Mouse (Mus musculus): ENCODE results near the gene Gatad1. TPM values are rescaled to one million over a fixed set of nuclear protein-coding genes. Genes with fewer than 3 reads are reported as not detected.

The Gatad1 gene
- 69.9 and 74.9 TPM in 2 replicates for polyA plus RNA-seq (2014; fragmentation: Nextera tagmentation; extraction: Ambion mirVana)

GRCm38 (mm10) chr5:3657085-3657484, at the start of gene Gatad1:
Gene Gatad1, minus strand, starts transcription at chr5:3657185.
- 81% methylated on average over 5 of the region's 5 CpGs for WGBS
- no peak for ATAC-seq (replicated peaks; ENCODE audit: insufficient number of reproducible peaks, low FRiP score, low TSS enrichment, low read depth)
- no peak within 1 kb of the TSS for H3K27ac ChIP-seq (replicated peaks; ENCODE audit: low read depth, low read length)

DNA sequence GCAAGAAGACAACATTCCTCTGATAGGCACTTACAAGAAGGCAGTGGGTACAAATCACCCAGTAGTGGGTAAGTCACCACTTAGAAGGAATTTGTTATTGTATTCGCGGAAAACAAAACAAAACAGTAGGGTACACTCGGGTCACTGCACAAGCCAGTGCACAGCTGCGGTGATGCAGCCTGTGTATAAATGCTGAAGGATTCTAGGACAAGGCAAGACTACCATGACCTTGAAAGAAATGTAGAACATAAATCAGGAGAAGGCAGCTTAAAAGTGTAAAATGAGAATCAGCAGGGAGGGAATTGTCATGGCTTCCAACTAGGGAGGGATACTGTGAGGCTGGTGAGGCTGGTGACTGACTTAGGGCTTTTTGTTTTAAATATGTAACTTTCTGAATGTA, 45.2 kb upstream of the Gatad1 start:
- no peak overlapping the region for H3K4me3 ChIP-seq (ENCODE audit: low read depth, low read length)
- H3K9ac ChIP-seq (replicated peaks; ENCODE audit: low read length): no peak overlapping the region
- no peaks in the 10 kb centered on the region for H3K4me1 ChIP-seq (ENCODE audit: control insufficient read depth, insufficient read depth, low read length)
- no peak for ATAC-seq (replicated peaks; ENCODE audit: insufficient number of reproducible peaks, low FRiP score, low TSS enrichment, low read depth)
- no peaks in the 10 kb centered on the region for H3K27me3 ChIP-seq (ENCODE audit: control insufficient read depth, insufficient read depth, low read length)
- H3K9me3 ChIP-seq (replicated peaks; ENCODE audit: control insufficient read depth, low read length): no peaks in the 10 kb centered on the region
- DNase-seq (ENCODE audit: low spot score): no peak
- no peak overlapping the region for H3K27ac ChIP-seq (replicated peaks; ENCODE audit: low read depth, low read length)
- WGBS: 88% methylated on average over 4 of the region's 4 CpGs
- no peak overlapping the region for H3K4me2 ChIP-seq (ENCODE audit: low read depth, low read length)
- no peaks in the 10 kb centered on the region; the same call in 1 of the 2 replicates for H3K36me3 ChIP-seq (replicated peaks; ENCODE audit: control insufficient read depth, insufficient read depth, low read depth, low read length)

More at GRCm38 (mm10) chr5:3657085-3657484, at the start of gene Gatad1:
- DNase-seq (ENCODE audit: low spot score): no peak
- Histone ChIP-seq H3K9ac (replicated peaks; ENCODE audit: low read length) (no peak within 1 kb of the TSS), H3K4me2 (ENCODE audit: low read depth, low read length) (no peak within 1 kb of the TSS), H3K9me3 (replicated peaks; ENCODE audit: control insufficient read depth, low read length) (no peaks in the 10 kb centered on the region), H3K36me3 (replicated peaks; ENCODE audit: control insufficient read depth, insufficient read depth, low read depth, low read length) (no peaks in the 10 kb centered on the region), H3K4me1 (ENCODE audit: control insufficient read depth, insufficient read depth, low read length) (no peaks in the 10 kb centered on the region), H3K27me3 (ENCODE audit: control insufficient read depth, insufficient read depth, low read length) (no peaks in the 10 kb centered on the region), H3K4me3 (ENCODE audit: low read depth, low read length) (no peak within 1 kb of the TSS)

GRCm38 (mm10) chr5:3700025-3700424, 43.0 kb upstream of the Gatad1 start:
- ATAC-seq (replicated peaks; ENCODE audit: insufficient number of reproducible peaks, low FRiP score, low TSS enrichment, low read depth): no peak
- H3K36me3 ChIP-seq (replicated peaks; ENCODE audit: control insufficient read depth, insufficient read depth, low read depth, low read length): no peaks in the 10 kb centered on the region; the same call in 1 of the 2 replicates
- no peak overlapping the region for H3K4me3 ChIP-seq (ENCODE audit: low read depth, low read length)
- no peaks in the 10 kb centered on the region for H3K9me3 ChIP-seq (replicated peaks; ENCODE audit: control insufficient read depth, low read length)
- no peaks in the 10 kb centered on the region for H3K4me1 ChIP-seq (ENCODE audit: control insufficient read depth, insufficient read depth, low read length)
- H3K27ac ChIP-seq (replicated peaks; ENCODE audit: low read depth, low read length): no peak overlapping the region
- H3K9ac ChIP-seq (replicated peaks; ENCODE audit: low read length): no peak overlapping the region
- WGBS: 95% methylated on average over 5 of the region's 5 CpGs
- no peak for DNase-seq (ENCODE audit: low spot score)
- H3K27me3 ChIP-seq (ENCODE audit: control insufficient read depth, insufficient read depth, low read length): no peaks in the 10 kb centered on the region
- H3K4me2 ChIP-seq (ENCODE audit: low read depth, low read length): no peak overlapping the region

DNA sequence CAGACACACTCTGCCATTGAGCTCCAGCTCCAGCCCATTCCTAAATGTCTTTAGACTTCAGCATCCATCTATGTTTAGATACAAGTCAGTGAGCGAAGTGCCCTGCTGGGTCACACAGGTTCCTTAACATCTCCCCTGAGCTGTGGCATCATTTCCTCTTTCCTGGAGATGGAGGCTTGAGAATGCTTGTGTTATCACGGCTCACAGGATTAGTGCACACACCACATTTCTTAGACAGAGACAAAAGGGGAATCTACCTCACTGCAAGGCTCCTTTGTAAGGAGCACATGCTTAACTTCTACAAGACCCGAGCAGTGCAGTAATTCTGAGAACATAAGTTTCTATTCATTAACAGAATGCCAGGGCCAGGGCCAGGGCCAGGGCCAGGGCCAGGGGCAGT, 39.0 kb upstream of the Gatad1 start:
- H3K4me1 ChIP-seq (ENCODE audit: control insufficient read depth, insufficient read depth, low read length): no peaks in the 10 kb centered on the region
- WGBS: 88% methylated on average over 3 of the region's 3 CpGs

GRCm38 (mm10) chr5:3695191-3695590, 38.2 kb upstream of the Gatad1 start:
- Histone ChIP-seq H3K27ac (replicated peaks; ENCODE audit: low read depth, low read length) (no peak overlapping the region), H3K4me3 (ENCODE audit: low read depth, low read length) (no peak overlapping the region), H3K9ac (replicated peaks; ENCODE audit: low read length) (no peak overlapping the region), H3K4me2 (ENCODE audit: low read depth, low read length) (no peak overlapping the region), H3K4me1 (ENCODE audit: control insufficient read depth, insufficient read depth, low read length) (no peaks in the 10 kb centered on the region), H3K9me3 (replicated peaks; ENCODE audit: control insufficient read depth, low read length) (no peaks in the 10 kb centered on the region), H3K27me3 (ENCODE audit: control insufficient read depth, insufficient read depth, low read length) (no peaks in the 10 kb centered on the region), H3K36me3 (replicated peaks; ENCODE audit: control insufficient read depth, insufficient read depth, low read depth, low read length) (peaks cover 2% of the 10 kb centered on the region)
- WGBS: 93% methylated on average over 4 of the region's 4 CpGs
- ATAC-seq (replicated peaks; ENCODE audit: insufficient number of reproducible peaks, low FRiP score, low TSS enrichment, low read depth): no peak
- no peak for DNase-seq (ENCODE audit: low spot score)

More for the DNA sequence above, 39.0 kb upstream of the Gatad1 start:
- Histone ChIP-seq H3K36me3 (replicated peaks; ENCODE audit: control insufficient read depth, insufficient read depth, low read depth, low read length) (peaks cover 2% of the 10 kb centered on the region), H3K4me2 (ENCODE audit: low read depth, low read length) (no peak overlapping the region), H3K9ac (replicated peaks; ENCODE audit: low read length) (no peak overlapping the region), H3K9me3 (replicated peaks; ENCODE audit: control insufficient read depth, low read length) (no peaks in the 10 kb centered on the region), H3K27ac (replicated peaks; ENCODE audit: low read depth, low read length) (no peak overlapping the region), H3K27me3 (ENCODE audit: control insufficient read depth, insufficient read depth, low read length) (no peaks in the 10 kb centered on the region), H3K4me3 (ENCODE audit: low read depth, low read length) (no peak overlapping the region)
- DNase-seq (ENCODE audit: low spot score) (no peak), ATAC-seq (replicated peaks; ENCODE audit: insufficient number of reproducible peaks, low FRiP score, low TSS enrichment, low read depth) (no peak)

DNA sequence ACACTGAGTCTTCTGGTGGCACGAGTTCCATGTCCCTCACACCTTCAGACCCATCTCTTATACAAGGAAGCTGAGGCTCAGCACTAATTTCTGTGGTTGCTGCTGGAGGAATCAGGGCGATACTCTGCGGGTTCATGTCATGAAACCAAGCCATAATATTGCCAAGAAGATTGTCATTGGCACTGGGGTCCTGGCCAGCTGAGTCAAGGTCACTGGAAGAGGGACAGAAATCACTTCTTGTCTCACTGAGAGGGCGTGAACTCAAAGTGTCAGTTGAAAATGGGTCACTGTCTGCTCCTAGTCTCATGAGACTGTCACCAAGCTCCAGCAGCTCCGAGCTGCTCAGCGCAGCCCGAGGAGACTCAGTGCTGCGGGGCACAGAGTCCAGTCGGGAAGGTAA, 36.0 kb upstream of the Gatad1 start:
- DNase-seq (ENCODE audit: low spot score): no peak
- H3K9ac ChIP-seq (replicated peaks; ENCODE audit: low read length): no peak overlapping the region
- 96% methylated on average over 9 of the region's 9 CpGs for WGBS
- peaks cover 2% of the 10 kb centered on the region for H3K36me3 ChIP-seq (replicated peaks; ENCODE audit: control insufficient read depth, insufficient read depth, low read depth, low read length)
- H3K4me1 ChIP-seq (ENCODE audit: control insufficient read depth, insufficient read depth, low read length): no peaks in the 10 kb centered on the region
- no peaks in the 10 kb centered on the region for H3K27me3 ChIP-seq (ENCODE audit: control insufficient read depth, insufficient read depth, low read length)
- H3K27ac ChIP-seq (replicated peaks; ENCODE audit: low read depth, low read length): no peak overlapping the region
- no peak overlapping the region for H3K4me3 ChIP-seq (ENCODE audit: low read depth, low read length)
- ATAC-seq (replicated peaks; ENCODE audit: insufficient number of reproducible peaks, low FRiP score, low TSS enrichment, low read depth): no peak
- H3K4me2 ChIP-seq (ENCODE audit: low read depth, low read length): no peak overlapping the region
- no peaks in the 10 kb centered on the region for H3K9me3 ChIP-seq (replicated peaks; ENCODE audit: control insufficient read depth, low read length)

DNA sequence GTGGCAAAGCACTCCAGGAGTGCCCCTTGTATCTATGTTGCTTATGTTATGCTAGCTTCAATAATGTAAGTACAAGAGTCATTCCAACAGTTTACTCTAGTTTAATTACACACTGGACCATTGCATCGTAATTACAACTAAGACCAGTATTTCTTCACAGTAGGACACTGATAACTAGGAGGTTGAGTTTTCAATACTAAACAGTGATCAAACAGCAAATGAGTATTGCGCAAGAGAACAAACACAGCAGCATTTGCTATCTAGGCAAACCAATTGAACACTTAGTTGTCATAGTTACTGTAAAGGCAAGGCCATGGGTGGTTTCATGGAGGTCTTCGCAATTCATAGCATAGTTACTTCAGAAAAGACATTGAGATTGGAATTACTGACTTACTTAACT, 34.3 kb upstream of the Gatad1 start:
- Histone ChIP-seq H3K4me3 (ENCODE audit: low read depth, low read length) (no peak overlapping the region), H3K9ac (replicated peaks; ENCODE audit: low read length) (no peak overlapping the region), H3K9me3 (replicated peaks; ENCODE audit: control insufficient read depth, low read length) (no peaks in the 10 kb centered on the region), H3K4me2 (ENCODE audit: low read depth, low read length) (no peak overlapping the region), H3K27me3 (ENCODE audit: control insufficient read depth, insufficient read depth, low read length) (no peaks in the 10 kb centered on the region), H3K36me3 (replicated peaks; ENCODE audit: control insufficient read depth, insufficient read depth, low read depth, low read length) (peaks cover 2% of the 10 kb centered on the region), H3K27ac (replicated peaks; ENCODE audit: low read depth, low read length) (no peak overlapping the region), H3K4me1 (ENCODE audit: control insufficient read depth, insufficient read depth, low read length) (no peaks in the 10 kb centered on the region)
- DNase-seq (ENCODE audit: low spot score): no peak
- ATAC-seq (replicated peaks; ENCODE audit: insufficient number of reproducible peaks, low FRiP score, low TSS enrichment, low read depth): no peak
- 96% methylated on average over 3 of the region's 3 CpGs for WGBS

DNA sequence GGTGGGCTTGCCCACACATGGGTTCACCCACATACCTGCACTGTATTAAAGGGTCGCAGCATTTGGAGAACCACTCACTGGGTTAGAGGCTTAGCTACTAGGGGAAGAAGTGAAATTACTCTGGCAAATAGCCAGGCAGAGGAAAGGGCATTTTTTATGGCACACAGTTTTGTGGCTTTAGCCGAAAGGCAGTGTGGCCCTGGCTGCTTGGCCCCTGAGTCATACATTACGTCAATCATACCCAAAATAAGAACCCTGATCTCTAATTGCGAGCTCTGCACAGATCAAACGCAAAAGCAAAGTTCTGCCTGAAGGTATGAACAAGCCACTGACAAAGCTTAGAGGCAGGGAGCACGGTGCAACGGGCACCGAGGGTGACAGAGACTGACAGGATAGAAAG, 31.3 kb upstream of the Gatad1 start:
- Histone ChIP-seq H3K27ac (replicated peaks; ENCODE audit: low read depth, low read length) (no peak overlapping the region), H3K36me3 (replicated peaks; ENCODE audit: control insufficient read depth, insufficient read depth, low read depth, low read length) (no peaks in the 10 kb centered on the region; the same call in none of the 2 replicates), H3K9me3 (replicated peaks; ENCODE audit: control insufficient read depth, low read length) (no peaks in the 10 kb centered on the region), H3K4me1 (ENCODE audit: control insufficient read depth, insufficient read depth, low read length) (no peaks in the 10 kb centered on the region), H3K27me3 (ENCODE audit: control insufficient read depth, insufficient read depth, low read length) (no peaks in the 10 kb centered on the region), H3K4me3 (ENCODE audit: low read depth, low read length) (no peak overlapping the region), H3K4me2 (ENCODE audit: low read depth, low read length) (no peak overlapping the region), H3K9ac (replicated peaks; ENCODE audit: low read length) (no peak overlapping the region)
- no peak for ATAC-seq (replicated peaks; ENCODE audit: insufficient number of reproducible peaks, low FRiP score, low TSS enrichment, low read depth)
- no peak for DNase-seq (ENCODE audit: low spot score)
- 86% methylated on average over 8 of the region's 8 CpGs for WGBS
